Mouse (Mus musculus): ENCODE data around the gene Gnai1. TPM values are rescaled to one million over a fixed set of nuclear protein-coding genes. Genes with fewer than 3 reads are reported as not detected.

The Gnai1 gene
- polyA plus RNA-seq, 1 experiment = 1.2 TPM

- Histone ChIP-seq H3K4me3 (ENCODE audit: control insufficient read depth, insufficient read depth, low read length) (no peak overlapping the region), H3K27ac (ENCODE audit: control insufficient read depth, insufficient read depth, low read length) (no peak overlapping the region), H3K27me3 (ENCODE audit: control insufficient read depth, insufficient read depth, low read length) (no peaks in the 10 kb centered on the region), H3K4me1 (replicated peaks; ENCODE audit: control insufficient read depth, insufficient read depth, low read length) (no peaks in the 10 kb centered on the region), H3K36me3 (ENCODE audit: control insufficient read depth, insufficient read depth, low read length) (no peaks in the 10 kb centered on the region)
- DNase-seq = no peak
- TF ChIP-seq POLR2A (IDR thresholded peaks at IDR 0.05; ENCODE audit: control insufficient read depth, extremely low read depth, insufficient read depth, low read length, poor library complexity) (no peak), CTCF (IDR thresholded peaks at IDR 0.05; ENCODE audit: borderline replicate concordance, control insufficient read depth, extremely low read depth, insufficient read depth, low read length, poor library complexity) (no peak)
- WGBS = 81% methylated on average over 2 of the region's 2 CpGs
Measured at GRCm38 (mm10) chr5:18218292-18218691, 141.9 kb downstream of the Gnai1 start.

- TF ChIP-seq POLR2A (IDR thresholded peaks at IDR 0.05; ENCODE audit: control insufficient read depth, extremely low read depth, insufficient read depth, low read length, poor library complexity) (no peak), CTCF (IDR thresholded peaks at IDR 0.05; ENCODE audit: borderline replicate concordance, control insufficient read depth, extremely low read depth, insufficient read depth, low read length, poor library complexity) (no peak)
- Histone ChIP-seq H3K36me3 (ENCODE audit: control insufficient read depth, insufficient read depth, low read length) (no peaks in the 10 kb centered on the region), H3K27ac (ENCODE audit: control insufficient read depth, insufficient read depth, low read length) (no peak overlapping the region), H3K4me3 (ENCODE audit: control insufficient read depth, insufficient read depth, low read length) (no peak overlapping the region), H3K4me1 (replicated peaks; ENCODE audit: control insufficient read depth, insufficient read depth, low read length) (no peaks in the 10 kb centered on the region), H3K27me3 (ENCODE audit: control insufficient read depth, insufficient read depth, low read length) (no peaks in the 10 kb centered on the region)
- DNase-seq = no peak
Measured at GRCm38 (mm10) chr5:18217856-18218255, 142.3 kb downstream of the Gnai1 start.
